Mouse (Mus musculus) cerebellum, adult 9-10 months (tissue): ENCODE data around the gene Cpne7.

ENCODE experiments used
- DNase-seq: peaks from one replicate; pipeline ENCODE4 v3.0.0; 2022

The Cpne7 gene

GRCm38 (mm10) chr8:123117744-123118143 is 570 bp downstream of the Cpne7 start:
- no peak for DNase-seq

- no peak for DNase-seq
These were observed 4.9 kb downstream of the Cpne7 start for GRCm38 (mm10) chr8:123122059-123122458.

GRCm38 (mm10) chr8:123122670-123123069 is 5.5 kb downstream of the Cpne7 start:
- DNase-seq: no peak

- no peak for DNase-seq
These were observed 9.1 kb downstream of the Cpne7 start for GRCm38 (mm10) chr8:123126193-123126816.

GRCm38 (mm10) chr8:123131041-123131440 is 13.9 kb downstream of the Cpne7 start:
- no peak for DNase-seq

- DNase-seq: no peak
These were observed 15.8 kb downstream of the Cpne7 start for GRCm38 (mm10) chr8:123132953-123133352.

GRCm38 (mm10) chr8:123134149-123134713 is 17.1 kb downstream of the Cpne7 start:
- no peak for DNase-seq

- no peak for DNase-seq
These were observed 18.2 kb downstream of the Cpne7 start for GRCm38 (mm10) chr8:123135406-123135805.

- no peak for DNase-seq
These were observed 18.6 kb downstream of the Cpne7 start for GRCm38 (mm10) chr8:123135806-123136205.

GRCm38 (mm10) chr8:123136287-123136686 is 19.1 kb downstream of the Cpne7 start:
- no peak for DNase-seq

GRCm38 (mm10) chr8:123137645-123138077 is 20.5 kb downstream of the Cpne7 start:
- no peak for DNase-seq

GRCm38 (mm10) chr8:123138741-123139140 is 21.6 kb downstream of the Cpne7 start:
- DNase-seq: no peak

- peak; percentile 89 for DNase-seq
These were observed 24.7 kb downstream of the Cpne7 start for GRCm38 (mm10) chr8:123141741-123142462.

- no peak for DNase-seq
These were observed 28.1 kb downstream of the Cpne7 start for GRCm38 (mm10) chr8:123145279-123145678.

- DNase-seq: no peak
These were observed 29.2 kb downstream of the Cpne7 start for GRCm38 (mm10) chr8:123146390-123146789.

- DNase-seq: no peak
These were observed 33.6 kb downstream of the Cpne7 start for GRCm38 (mm10) chr8:123150737-123151171.

- peak; percentile 26 for DNase-seq
These were observed 38.0 kb downstream of the Cpne7 start for GRCm38 (mm10) chr8:123155177-123155576.

- no peak for DNase-seq
These were observed 39.0 kb downstream of the Cpne7 start for GRCm38 (mm10) chr8:123156070-123156773.

GRCm38 (mm10) chr8:123157888-123158465 is 40.8 kb downstream of the Cpne7 start, which contains the start of gene Sult5a1:
TSS of gene Sult5a1 (minus strand) at chr8:123158315.
- DNase-seq: no peak

GRCm38 (mm10) chr8:123181391-123181790 is 64.2 kb downstream of the Cpne7 start:
- DNase-seq: no peak
